Mouse (Mus musculus) cerebellum, postnatal 14 days (tissue): ENCODE measurements around the gene Scamp3.
"Not testable (repeated sequence)": the region's sequence is repeated elsewhere in the genome, so short reads cannot be mapped to it uniquely, and the experiment has no call there.

Experiments used
- DNase-seq, 2 experiments: peaks; one replicate each; pipeline ENCODE4 v3.0.0; 2021; ENCODE audit warnings: mixed read lengths in 2 of 2

Gene Scamp3

GRCm38 (mm10) chr3:89177242-89178106, at the start of gene Scamp3:
Gene Scamp3, plus strand, starts transcription at chr3:89177473.
- peak; percentile 88 to 90 for DNase-seq

- no peak for DNase-seq
Observed at GRCm38 (mm10) chr3:89129908-89130307, 47.4 kb upstream of the Scamp3 start.

- no peak for DNase-seq
Observed at GRCm38 (mm10) chr3:89131816-89132215, 45.5 kb upstream of the Scamp3 start.

GRCm38 (mm10) chr3:89132285-89133062, 44.8 kb upstream of the Scamp3 start:
- peak; percentile 50 to 66 for DNase-seq

- DNase-seq: no peak
Observed at GRCm38 (mm10) chr3:89133063-89133450, 44.2 kb upstream of the Scamp3 start.

GRCm38 (mm10) chr3:89133752-89134151, 43.5 kb upstream of the Scamp3 start:
- no peak for DNase-seq

GRCm38 (mm10) chr3:89135958-89136357, 41.3 kb upstream of the Scamp3 start, which contains the start of gene Pklr:
Gene Pklr, plus strand, starts transcription at chr3:89136142.
- no peak for DNase-seq

DNA sequence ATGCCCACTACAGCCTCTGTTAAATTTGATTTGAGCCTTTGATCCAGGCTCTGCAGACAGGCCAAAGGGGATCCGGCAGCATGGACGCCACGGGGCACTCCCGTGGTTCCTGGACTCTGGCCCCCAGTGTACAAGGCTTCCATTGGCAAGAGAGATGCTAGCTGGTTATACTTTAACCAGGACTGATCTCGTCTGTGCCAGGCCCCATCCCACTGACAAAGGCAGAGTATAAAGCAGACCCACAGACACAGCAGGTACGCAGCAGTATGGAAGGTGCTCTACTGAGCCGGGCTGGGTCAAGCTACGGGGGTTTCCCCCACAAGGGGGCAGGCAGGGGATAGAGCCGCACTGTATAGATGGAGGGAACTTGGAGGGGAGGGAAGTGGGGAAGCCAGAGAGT, 40.9 kb upstream of the Scamp3 start:
- no peak for DNase-seq

- no peak for DNase-seq
Observed at GRCm38 (mm10) chr3:89144821-89145220, 32.5 kb upstream of the Scamp3 start.

GRCm38 (mm10) chr3:89145566-89145965, 31.7 kb upstream of the Scamp3 start:
- no peak for DNase-seq

GRCm38 (mm10) chr3:89147101-89147978, 29.9 kb upstream of the Scamp3 start:
- peak in 1 of 2 experiments; percentile 19 for DNase-seq

GRCm38 (mm10) chr3:89147979-89148311, 29.3 kb upstream of the Scamp3 start:
- no peak for DNase-seq

DNA sequence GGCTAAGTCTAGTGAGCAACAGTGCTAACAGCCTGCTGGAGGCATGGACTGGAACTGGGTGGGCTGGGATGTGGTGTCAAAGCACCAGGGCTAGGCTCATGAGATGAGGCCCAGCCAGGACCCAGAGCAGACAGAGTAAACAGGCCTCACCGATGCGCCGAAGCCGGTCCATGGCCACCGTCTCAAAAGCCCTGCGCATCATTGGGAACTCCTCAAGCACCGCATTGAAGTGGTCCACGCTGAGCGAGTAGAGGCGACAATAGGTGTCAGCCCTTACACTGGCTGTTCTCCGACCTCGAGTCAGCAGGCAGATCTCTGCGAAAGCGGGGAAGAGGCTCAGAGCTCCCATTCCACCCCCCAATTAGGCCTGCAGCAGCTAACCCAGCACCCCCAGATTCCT, 28.7 kb upstream of the Scamp3 start:
- DNase-seq: no peak

DNA sequence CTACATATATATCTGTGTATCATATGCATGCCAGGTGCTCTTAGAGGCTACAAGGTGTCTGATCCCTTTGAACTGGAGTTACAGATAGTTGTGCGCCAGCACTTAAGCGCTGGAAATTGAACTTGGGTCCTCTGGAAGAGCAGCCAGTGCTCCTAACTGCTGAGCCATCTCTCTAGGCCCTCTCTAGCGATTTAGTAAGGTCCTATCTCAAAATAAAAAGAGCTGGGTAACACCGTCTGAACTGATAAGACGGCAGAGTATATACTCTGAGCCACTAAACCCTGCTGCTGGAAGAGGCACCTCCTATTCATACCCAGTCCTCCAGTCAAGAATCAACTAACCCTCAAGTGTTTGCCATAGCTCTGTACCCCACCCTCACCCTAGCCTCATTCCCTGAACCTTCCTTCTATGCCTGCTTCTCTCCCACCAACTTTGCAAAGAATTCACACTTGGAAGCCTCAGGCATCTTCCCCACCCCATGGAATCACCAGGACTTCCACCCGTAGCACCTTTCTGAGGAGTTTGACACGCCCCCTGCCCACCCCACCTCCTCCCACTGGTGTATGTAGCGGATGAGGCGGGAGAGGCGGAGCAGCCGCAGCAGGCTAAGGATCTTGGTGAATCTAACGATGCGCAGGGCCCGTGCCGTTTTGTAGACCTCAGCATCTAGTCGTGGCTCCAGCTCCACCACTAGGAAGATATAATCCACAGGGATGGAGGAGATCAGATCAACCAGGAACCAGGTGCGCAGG, 25.0 kb upstream of the Scamp3 start:
- no peak for DNase-seq

DNA sequence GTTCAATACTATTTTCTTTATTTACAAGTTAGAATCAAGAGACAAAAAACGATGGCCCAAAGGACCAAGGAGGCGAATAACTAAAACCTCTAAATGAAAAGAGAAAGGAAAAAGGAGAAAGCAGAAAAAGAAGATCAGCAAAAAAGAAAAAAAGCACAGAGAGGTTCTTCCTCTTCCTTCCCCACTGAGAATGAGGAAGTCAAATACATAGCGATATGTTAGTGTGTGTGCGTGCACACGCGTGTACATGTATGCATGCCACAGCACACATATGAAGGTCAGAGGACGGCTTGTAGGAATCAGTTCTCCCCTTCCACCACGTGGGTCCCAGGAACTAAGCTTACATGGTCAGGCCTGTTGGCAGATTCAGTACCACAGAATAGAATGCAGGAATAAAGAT, 20.3 kb upstream of the Scamp3 start:
- DNase-seq: no peak

- DNase-seq: no peak
Observed at GRCm38 (mm10) chr3:89158651-89159050, 18.6 kb upstream of the Scamp3 start.

DNA sequence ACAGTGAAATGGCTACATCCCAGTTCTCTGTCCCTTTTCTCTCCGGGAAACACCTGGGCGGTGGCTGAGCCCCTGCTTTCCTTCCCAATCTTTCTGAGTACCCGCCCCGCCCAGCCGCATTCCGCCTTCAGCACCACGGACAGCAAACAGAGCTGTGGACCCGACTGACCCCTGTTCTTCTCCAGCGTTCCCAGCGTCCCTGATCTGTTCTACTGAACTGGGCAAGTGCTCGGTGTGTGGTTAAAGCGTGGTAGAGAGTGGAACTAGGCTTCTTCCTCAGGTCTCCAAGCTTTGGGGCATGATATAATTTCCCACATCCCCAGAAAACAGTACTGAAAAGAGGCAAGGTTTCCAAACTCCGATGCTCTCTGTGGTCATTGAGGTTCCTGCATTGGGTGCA, 18.1 kb upstream of the Scamp3 start:
- peak in 1 of 2 experiments; percentile 31 for DNase-seq

- DNase-seq: peak; percentile 74 to 82
Observed at GRCm38 (mm10) chr3:89159616-89160344, 17.5 kb upstream of the Scamp3 start, which contains the start of gene Hcn3. Gene Hcn3, minus strand, starts transcription at chr3:89160196.

- not testable (repeated sequence) for DNase-seq
Observed at GRCm38 (mm10) chr3:89161207-89161606, 16.1 kb upstream of the Scamp3 start.

- DNase-seq: no peak
Observed at GRCm38 (mm10) chr3:89161786-89162185, 15.5 kb upstream of the Scamp3 start.

DNA sequence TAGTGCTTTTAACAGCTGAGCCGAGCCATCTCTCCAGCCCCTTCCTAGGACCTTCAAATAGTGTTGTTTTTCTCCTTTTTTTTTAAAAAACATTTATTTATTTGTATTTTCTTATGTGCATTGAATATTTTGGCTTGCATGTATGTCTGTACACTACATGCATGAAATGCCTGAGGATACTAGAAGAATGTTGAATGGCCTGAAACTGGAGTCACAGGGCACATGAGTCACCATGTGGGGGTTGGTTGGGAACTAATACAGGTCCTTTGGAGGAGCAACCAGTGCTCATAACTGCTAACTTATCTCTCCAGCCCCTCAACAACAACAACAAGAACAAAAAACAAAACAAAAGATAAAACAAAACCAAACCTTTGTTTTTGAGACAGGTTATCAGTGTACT, 14.2 kb upstream of the Scamp3 start:
- DNase-seq: no peak
